Mouse (Mus musculus): ENCODE measurements around the gene Krcc1. TPM values are rescaled to one million over a fixed set of nuclear protein-coding genes. Genes with fewer than 3 reads are reported as not detected.
"Not testable (repeated sequence)": the region's sequence is repeated elsewhere in the genome, so short reads cannot be mapped to it uniquely, and the experiment has no call there.

Gene Krcc1
- polyA plus RNA-seq, 1 experiment from 2014 or later = 15.7 TPM

- Histone ChIP-seq H3K9me3 (ENCODE audit: control insufficient read depth, low read length) (no peaks in the 10 kb centered on the region), H3K4me2 (ENCODE audit: low read depth, low read length) (no peak overlapping the region), H3K4me3 (ENCODE audit: low read depth, low read length) (no peak overlapping the region), H3K27ac (ENCODE audit: low read depth, low read length) (no peak overlapping the region), H3K4me1 (ENCODE audit: control insufficient read depth, insufficient read depth, low read length) (no peaks in the 10 kb centered on the region), H3K27me3 (ENCODE audit: control insufficient read depth, insufficient read depth, low read length) (no peaks in the 10 kb centered on the region), H3K9ac (replicated peaks; ENCODE audit: low read depth, low read length) (no peak overlapping the region), H3K36me3 (ENCODE audit: control insufficient read depth, insufficient read depth, low read length) (no peaks in the 10 kb centered on the region)
- no peak for ATAC-seq (ENCODE audit: low read depth)
- WGBS = 50% methylated on average over 1 of the region's 1 CpGs
Measured at GRCm38 (mm10) chr6:71257375-71257774, 14.1 kb upstream of the Krcc1 start.

DNA sequence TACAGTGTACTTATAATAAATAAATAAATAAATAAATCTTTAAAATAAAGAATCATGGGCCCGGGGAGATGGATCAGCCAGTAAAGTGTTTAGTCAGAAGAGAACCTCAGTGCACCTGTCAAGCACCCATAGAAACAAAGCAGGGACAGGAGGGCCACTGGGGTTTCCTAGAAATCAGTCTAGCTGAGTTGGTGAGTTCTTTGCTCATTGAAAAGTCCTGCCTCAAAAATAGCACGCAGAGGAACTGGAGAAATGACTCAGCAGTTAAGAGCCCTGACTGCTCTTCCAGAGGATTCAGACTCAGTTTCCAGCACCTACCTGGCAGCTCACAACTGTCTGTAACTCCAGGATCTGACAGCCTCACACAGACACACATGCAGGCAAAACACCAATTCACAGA lies 12.9 kb upstream of the Krcc1 start:
- 89% methylated on average over 2 of the region's 2 CpGs for WGBS
- Histone ChIP-seq H3K9me3 (ENCODE audit: control insufficient read depth, low read length) (no peaks in the 10 kb centered on the region), H3K4me2 (ENCODE audit: low read depth, low read length) (no peak overlapping the region), H3K27me3 (ENCODE audit: control insufficient read depth, insufficient read depth, low read length) (no peaks in the 10 kb centered on the region), H3K27ac (ENCODE audit: low read depth, low read length) (no peak overlapping the region), H3K36me3 (ENCODE audit: control insufficient read depth, insufficient read depth, low read length) (no peaks in the 10 kb centered on the region), H3K9ac (replicated peaks; ENCODE audit: low read depth, low read length) (no peak overlapping the region), H3K4me3 (ENCODE audit: low read depth, low read length) (no peak overlapping the region), H3K4me1 (ENCODE audit: control insufficient read depth, insufficient read depth, low read length) (no peaks in the 10 kb centered on the region)
- ATAC-seq (ENCODE audit: low read depth) = no peak

DNA sequence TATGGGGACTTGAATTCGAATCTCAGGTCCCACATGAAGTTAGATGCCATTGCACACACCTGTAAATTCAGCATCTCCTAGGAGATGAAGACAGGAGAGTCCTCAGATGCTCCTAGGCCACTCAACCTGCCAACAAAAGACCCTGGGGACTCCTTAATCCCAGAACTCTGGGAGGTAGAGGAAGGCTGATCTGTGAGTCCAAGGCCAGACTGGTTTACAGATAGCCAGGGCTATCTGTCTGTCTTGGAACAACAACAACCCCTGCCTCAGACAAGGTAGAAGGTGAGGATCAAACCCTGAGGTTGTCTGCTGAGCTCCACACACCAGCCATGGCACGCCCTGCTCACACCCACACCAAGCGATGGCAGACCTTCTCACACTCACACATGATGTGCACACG lies 12.3 kb upstream of the Krcc1 start:
- Histone ChIP-seq H3K27me3 (ENCODE audit: control insufficient read depth, insufficient read depth, low read length) (no peaks in the 10 kb centered on the region), H3K4me3 (ENCODE audit: low read depth, low read length) (no peak overlapping the region), H3K9ac (replicated peaks; ENCODE audit: low read depth, low read length) (no peak overlapping the region), H3K9me3 (ENCODE audit: control insufficient read depth, low read length) (no peaks in the 10 kb centered on the region), H3K27ac (ENCODE audit: low read depth, low read length) (no peak overlapping the region), H3K36me3 (ENCODE audit: control insufficient read depth, insufficient read depth, low read length) (no peaks in the 10 kb centered on the region), H3K4me2 (ENCODE audit: low read depth, low read length) (no peak overlapping the region), H3K4me1 (ENCODE audit: control insufficient read depth, insufficient read depth, low read length) (no peaks in the 10 kb centered on the region)
- WGBS = 89% methylated on average over 4 of the region's 4 CpGs
- ATAC-seq (ENCODE audit: low read depth) = no peak

DNA sequence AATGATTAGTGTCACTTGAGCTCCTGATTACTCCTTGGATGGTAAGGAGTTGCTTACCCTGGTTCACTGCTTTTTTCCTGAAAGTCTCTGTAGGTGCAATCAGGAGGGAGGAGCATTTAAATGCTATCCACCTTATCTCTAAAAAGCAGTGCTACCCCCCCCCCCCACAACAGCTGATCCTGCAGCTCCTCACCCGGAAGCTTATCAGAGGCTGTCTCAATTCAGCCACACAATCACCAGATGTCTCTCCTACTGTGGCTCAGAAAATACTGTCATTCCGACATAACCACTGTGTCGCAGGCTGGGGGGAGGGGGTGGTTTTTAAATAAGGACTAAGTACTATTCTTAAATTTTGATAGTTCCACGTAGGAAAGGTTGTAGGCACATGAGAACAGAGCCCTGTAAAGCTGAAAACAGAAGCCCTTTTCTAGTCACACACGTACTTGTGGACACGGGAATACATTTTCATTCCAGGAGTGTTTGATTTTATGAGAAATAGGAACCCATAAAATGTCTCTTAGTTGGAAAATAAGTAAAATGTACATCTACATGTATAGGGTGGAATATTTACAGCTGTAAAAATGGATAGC lies 11.3 kb upstream of the Krcc1 start:
- Histone ChIP-seq H3K36me3 (ENCODE audit: control insufficient read depth, insufficient read depth, low read length) (no peaks in the 10 kb centered on the region), H3K27me3 (ENCODE audit: control insufficient read depth, insufficient read depth, low read length) (no peaks in the 10 kb centered on the region), H3K27ac (ENCODE audit: low read depth, low read length) (no peak overlapping the region), H3K4me3 (ENCODE audit: low read depth, low read length) (no peak overlapping the region), H3K4me2 (ENCODE audit: low read depth, low read length) (no peak overlapping the region), H3K4me1 (ENCODE audit: control insufficient read depth, insufficient read depth, low read length) (no peaks in the 10 kb centered on the region), H3K9me3 (ENCODE audit: control insufficient read depth, low read length) (no peaks in the 10 kb centered on the region), H3K9ac (replicated peaks; ENCODE audit: low read depth, low read length) (no peak overlapping the region)
- 65% methylated on average over 6 of the region's 6 CpGs for WGBS
- no peak for ATAC-seq (ENCODE audit: low read depth)

GRCm38 (mm10) chr6:71261060-71261459 lies 10.4 kb upstream of the Krcc1 start:
- no peak overlapping the region for H3K9ac ChIP-seq (replicated peaks; ENCODE audit: low read depth, low read length)
- no peak overlapping the region for H3K27ac ChIP-seq (ENCODE audit: low read depth, low read length)
- no peaks in the 10 kb centered on the region for H3K36me3 ChIP-seq (ENCODE audit: control insufficient read depth, insufficient read depth, low read length)
- H3K4me1 ChIP-seq (ENCODE audit: control insufficient read depth, insufficient read depth, low read length) = no peaks in the 10 kb centered on the region
- ATAC-seq (ENCODE audit: low read depth) = no peak
- H3K9me3 ChIP-seq (ENCODE audit: control insufficient read depth, low read length) = no peaks in the 10 kb centered on the region
- H3K27me3 ChIP-seq (ENCODE audit: control insufficient read depth, insufficient read depth, low read length) = no peaks in the 10 kb centered on the region
- WGBS = 93% methylated on average over 3 of the region's 3 CpGs
- no peak overlapping the region for H3K4me3 ChIP-seq (ENCODE audit: low read depth, low read length)
- no peak overlapping the region for H3K4me2 ChIP-seq (ENCODE audit: low read depth, low read length)

DNA sequence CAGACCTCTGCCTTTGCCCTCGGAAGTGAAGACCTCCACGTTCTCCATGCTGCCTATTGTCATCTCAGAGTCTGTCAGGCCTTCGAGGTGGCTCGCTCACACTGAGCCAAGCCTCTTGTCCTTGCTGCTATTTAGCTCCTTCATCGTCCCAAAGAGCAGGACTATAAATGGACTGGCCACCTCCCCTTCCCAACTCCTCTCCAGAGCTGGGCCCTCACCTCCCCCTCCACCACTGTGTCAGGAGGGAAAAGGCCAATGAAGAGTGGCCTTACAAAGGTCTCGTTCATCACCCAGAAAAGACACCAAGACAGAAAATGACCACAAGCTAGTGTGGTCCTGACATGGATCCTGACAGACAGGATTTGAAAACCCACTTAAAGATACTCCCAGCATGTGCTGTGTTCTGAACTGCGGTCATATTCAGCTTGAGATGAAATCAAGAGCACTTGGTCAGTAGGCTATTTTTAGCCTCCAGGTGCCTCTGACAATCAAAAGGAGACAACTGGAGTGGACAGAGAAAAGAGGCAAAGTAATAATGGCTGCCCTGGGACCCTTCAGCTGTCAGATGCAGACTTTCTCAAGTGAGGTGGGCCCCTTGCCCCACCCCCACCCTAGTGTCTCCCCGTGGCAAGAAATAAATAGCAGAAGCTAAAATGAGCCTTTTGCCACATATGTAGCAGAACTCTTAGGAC lies 9.2 kb upstream of the Krcc1 start:
- ATAC-seq (ENCODE audit: low read depth) = no peak
- 66% methylated on average over 8 of the region's 8 CpGs for WGBS
- Histone ChIP-seq H3K36me3 (ENCODE audit: control insufficient read depth, insufficient read depth, low read length) (no peaks in the 10 kb centered on the region), H3K4me3 (ENCODE audit: low read depth, low read length) (no peak overlapping the region), H3K4me2 (ENCODE audit: low read depth, low read length) (no peak overlapping the region), H3K27ac (ENCODE audit: low read depth, low read length) (no peak overlapping the region), H3K9ac (replicated peaks; ENCODE audit: low read depth, low read length) (no peak overlapping the region), H3K4me1 (ENCODE audit: control insufficient read depth, insufficient read depth, low read length) (no peaks in the 10 kb centered on the region), H3K27me3 (ENCODE audit: control insufficient read depth, insufficient read depth, low read length) (no peaks in the 10 kb centered on the region), H3K9me3 (ENCODE audit: control insufficient read depth, low read length) (no peaks in the 10 kb centered on the region)

- not testable (repeated sequence) for ATAC-seq (ENCODE audit: low read depth); H3K4me1 ChIP-seq (ENCODE audit: control insufficient read depth, insufficient read depth, low read length); H3K9ac ChIP-seq (replicated peaks; ENCODE audit: low read depth, low read length); H3K9me3 ChIP-seq (ENCODE audit: control insufficient read depth, low read length); H3K27me3 ChIP-seq (ENCODE audit: control insufficient read depth, insufficient read depth, low read length); H3K4me3 ChIP-seq (ENCODE audit: low read depth, low read length); H3K36me3 ChIP-seq (ENCODE audit: control insufficient read depth, insufficient read depth, low read length); H3K27ac ChIP-seq (ENCODE audit: low read depth, low read length); H3K4me2 ChIP-seq (ENCODE audit: low read depth, low read length)
- WGBS = 79% methylated on average over 7 of the region's 7 CpGs
Measured at GRCm38 (mm10) chr6:71267603-71268002, 3.9 kb upstream of the Krcc1 start.

DNA sequence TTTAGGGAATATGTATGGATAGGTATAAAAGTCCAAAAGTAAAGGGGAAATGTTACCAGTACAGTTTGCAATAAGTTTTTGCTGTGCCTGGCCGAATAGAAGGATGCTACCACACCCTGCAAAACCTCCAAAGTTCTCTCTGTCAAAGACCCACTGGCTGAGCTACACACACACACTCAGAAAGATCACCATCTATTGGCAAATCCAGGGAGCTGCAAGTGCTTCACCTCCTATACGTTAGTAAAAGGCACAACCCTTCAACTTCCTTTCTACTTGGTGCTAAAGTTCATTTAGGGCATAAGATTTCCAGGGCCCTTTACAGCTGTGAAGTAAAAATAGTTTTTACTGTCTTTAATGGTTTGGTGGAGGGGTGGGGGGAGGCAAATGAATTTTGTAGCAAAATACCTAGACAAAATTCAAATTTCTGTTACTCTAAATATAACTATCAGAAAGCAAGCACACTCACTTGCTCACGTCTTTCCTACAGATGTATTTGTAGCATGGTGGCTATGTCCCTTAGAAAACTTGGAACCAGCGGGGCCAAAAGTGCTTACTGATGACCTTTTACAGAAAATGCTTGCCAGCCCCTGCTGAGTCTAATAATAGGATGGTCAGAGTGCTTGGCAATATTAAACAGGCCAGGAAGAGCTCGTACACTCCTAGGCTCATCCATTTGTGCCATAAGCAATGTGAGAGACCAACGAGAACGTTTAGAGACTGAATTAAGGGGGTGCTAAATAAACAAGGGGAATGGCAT lies 2.4 kb upstream of the Krcc1 start:
- H3K27me3 ChIP-seq (ENCODE audit: control insufficient read depth, insufficient read depth, low read length) = no peaks in the 10 kb centered on the region
- no peak overlapping the region for H3K9ac ChIP-seq (replicated peaks; ENCODE audit: low read depth, low read length)
- no peaks in the 10 kb centered on the region for H3K9me3 ChIP-seq (ENCODE audit: control insufficient read depth, low read length)
- H3K27ac ChIP-seq (ENCODE audit: low read depth, low read length) = no peak overlapping the region
- H3K36me3 ChIP-seq (ENCODE audit: control insufficient read depth, insufficient read depth, low read length) = no peaks in the 10 kb centered on the region
- ATAC-seq (ENCODE audit: low read depth) = no peak
- H3K4me1 ChIP-seq (ENCODE audit: control insufficient read depth, insufficient read depth, low read length) = peaks cover 11% of the 10 kb centered on the region
- H3K4me3 ChIP-seq (ENCODE audit: low read depth, low read length) = no peak overlapping the region
- no peak overlapping the region for H3K4me2 ChIP-seq (ENCODE audit: low read depth, low read length)
- 62% methylated on average over 7 of the region's 7 CpGs for WGBS

DNA sequence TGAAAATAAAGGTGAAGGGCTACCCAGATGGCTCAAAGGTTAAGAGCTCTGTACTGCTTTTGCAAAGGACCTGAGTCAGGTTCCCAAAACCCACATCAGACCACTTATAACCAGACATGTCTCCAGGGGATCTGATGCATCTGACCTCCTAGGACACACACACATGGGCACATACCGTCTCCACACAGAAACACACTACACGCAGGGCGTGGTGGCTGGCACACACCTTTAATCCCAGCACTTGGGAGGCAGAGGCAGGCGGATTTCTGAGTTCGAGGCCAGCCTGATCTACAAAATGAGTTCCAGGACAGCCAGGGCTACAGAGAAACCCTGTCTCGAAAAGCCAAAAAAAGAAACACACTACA lies 1.8 kb upstream of the Krcc1 start:
- H3K36me3 ChIP-seq (ENCODE audit: control insufficient read depth, insufficient read depth, low read length); H3K4me2 ChIP-seq (ENCODE audit: low read depth, low read length); H3K27ac ChIP-seq (ENCODE audit: low read depth, low read length); H3K4me3 ChIP-seq (ENCODE audit: low read depth, low read length); H3K9me3 ChIP-seq (ENCODE audit: control insufficient read depth, low read length); H3K27me3 ChIP-seq (ENCODE audit: control insufficient read depth, insufficient read depth, low read length); ATAC-seq (ENCODE audit: low read depth); H3K9ac ChIP-seq (replicated peaks; ENCODE audit: low read depth, low read length): not testable (repeated sequence)
- H3K4me1 ChIP-seq (ENCODE audit: control insufficient read depth, insufficient read depth, low read length) = peaks cover 11% of the 10 kb centered on the region
- 96% methylated on average over 6 of the region's 6 CpGs for WGBS

Measured in neural tube, embryonic 14.5 days (tissue).